Mouse (Mus musculus) olfactory bulb, adult 2 months (tissue): ENCODE data around the gene Tapt1.

Source experiments
- CTCF ChIP-seq: fragments of 200-500 bp; IDR thresholded peaks from 2 replicates; pipeline ENCODE4 v1.5.1; 2012; ENCODE audit warnings: low read depth, mild to moderate bottlenecking, low read length, moderate library complexity; ENCODE audit not compliant: insufficient read depth
- POLR2A ChIP-seq: fragments of 200-500 bp; IDR thresholded peaks from 2 replicates; pipeline ENCODE4 v1.6.1; 2012; ENCODE audit warnings: mild to moderate bottlenecking, low read depth, low read length, moderate library complexity; ENCODE audit not compliant: insufficient read depth

GRCm38 (mm10) chr5:44233933-44234332 lies 7.5 kb upstream of the Tapt1 start:
- TF ChIP-seq POLR2A = no peak
- TF ChIP-seq CTCF = no peak
